Mouse (Mus musculus) liver, embryonic 15.5 days (tissue): Measurements from ENCODE around the gene Pax3. TPM values are rescaled to one million over a fixed set of nuclear protein-coding genes. Genes with fewer than 3 reads are reported as not detected.
A peak's percentile ranks its signal among the peaks of the same experiment; 100 is the strongest.

Experiments
- ATAC-seq: fragments of 200-750 bp; cut with Nextera tagmentation; 2 replicates; pipeline ENCODE4 v1.8.0; 2017; ENCODE audit warnings: moderate number of reproducible peaks, mild to moderate bottlenecking, moderate library complexity; ENCODE audit not compliant: insufficient read depth
- H3K27ac ChIP-seq: fragments of 300-500 bp; sonication (generic); replicated peaks from 2 replicates; pipeline ENCODE4 v1.5.1; 2015; ENCODE audit warnings: mild to moderate bottlenecking, inconsistent platforms
- H3K27me3 ChIP-seq: fragments of 300-500 bp; sonication (generic); 2 replicates; pipeline ENCODE4 v1.6.1; 2015; ENCODE audit warnings: mild to moderate bottlenecking, inconsistent platforms
- H3K36me3 ChIP-seq: fragments of 300-500 bp; sonication (generic); replicated peaks from 2 replicates; pipeline ENCODE4 v1.6.1; 2015; ENCODE audit warnings: moderate library complexity, mild to moderate bottlenecking, inconsistent platforms
- H3K4me1 ChIP-seq: fragments of 300-500 bp; sonication (generic); replicated peaks from 2 replicates; pipeline ENCODE4 v1.6.1; 2015; ENCODE audit warnings: inconsistent platforms
- H3K4me2 ChIP-seq: fragments of 300-500 bp; sonication (generic); 2 replicates; pipeline ENCODE4 v1.6.1; 2015; ENCODE audit warnings: moderate library complexity, mild to moderate bottlenecking, inconsistent platforms
- H3K4me3 ChIP-seq: fragments of 300-500 bp; sonication (generic); replicated peaks from 2 replicates; pipeline ENCODE4 v1.5.1; 2015; ENCODE audit warnings: mild to moderate bottlenecking, inconsistent platforms
- H3K9ac ChIP-seq: fragments of 300-500 bp; sonication (generic); 2 replicates; pipeline ENCODE4 v1.6.1; 2015; ENCODE audit warnings: moderate library complexity, mild to moderate bottlenecking, inconsistent platforms
- H3K9me3 ChIP-seq: fragments of 300-500 bp; sonication (generic); replicated peaks from 2 replicates; pipeline ENCODE4 v1.6.1; 2016; ENCODE audit warnings: inconsistent platforms
- WGBS: fragments of 180-500 bp; shearing (Covaris S2); methylation state at CpG from one replicate; pipeline ENCODE4 v1.1.7; 2015; ENCODE audit warnings: mixed read lengths; ENCODE audit not compliant: insufficient replicate concordance; 5-methylcytosine and 5-hydroxymethylcytosine counted together
- polyA plus RNA-seq: library from polyadenylated mRNA; unstranded; fragments of >200 nt; fragmentation: Nextera tagmentation; extraction: Ambion mirVana; gene quantifications from 2 replicates; pipeline ENCODE4 v1.2.1, GENCODE M21; 2015

The Pax3 gene
- polyA plus RNA-seq, 1 experiment from 2014 or later = 0.02 TPM

DNA sequence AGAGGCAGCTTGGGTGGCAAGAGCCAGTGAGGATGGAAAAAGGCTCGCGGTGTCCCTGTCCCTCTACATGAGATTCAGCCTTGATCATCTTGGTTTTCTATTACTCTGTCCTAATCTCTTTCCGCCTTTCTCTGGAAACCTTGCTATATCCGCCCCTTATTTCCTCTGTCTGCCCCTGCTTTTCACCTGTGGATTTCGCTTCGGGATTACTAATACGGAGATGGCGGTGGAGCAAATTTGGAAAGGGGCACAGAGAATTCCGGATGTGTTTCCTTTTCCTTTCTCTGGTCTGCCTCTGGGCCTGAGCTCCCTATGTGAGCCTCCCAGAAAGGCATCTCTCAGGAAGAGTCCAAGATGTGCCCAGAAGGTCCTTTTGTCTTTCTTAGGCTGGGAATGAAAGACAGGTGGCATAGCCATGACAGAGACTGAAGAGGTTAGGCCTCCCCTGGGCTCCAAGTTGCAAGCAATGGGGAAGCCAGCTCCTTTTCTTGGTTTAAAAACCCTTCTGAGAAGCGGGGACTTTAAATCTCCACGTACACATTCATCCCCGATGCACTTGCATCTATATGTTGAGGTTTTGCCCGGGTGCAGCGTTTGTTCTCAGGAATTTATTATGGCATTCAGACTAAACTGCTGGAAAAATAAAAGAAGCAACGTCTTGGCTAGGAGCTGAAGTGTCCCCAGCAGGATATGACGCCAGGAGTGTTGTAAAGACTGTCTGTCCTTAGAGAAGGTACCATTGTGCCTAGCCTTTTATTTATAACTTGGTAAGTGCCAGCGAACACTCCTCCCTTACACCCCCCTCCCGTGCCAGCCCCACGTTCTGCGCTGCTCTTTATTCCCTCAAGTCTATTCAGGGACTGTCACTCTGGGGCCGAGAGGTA is 659 bp upstream of the Pax3 start:
- peaks cover 99% of the 10 kb centered on the region for H3K27me3 ChIP-seq
- H3K4me3 ChIP-seq = peak overlapping the region; percentile 18; the same call in 1 of the 2 replicates

GRCm38 (mm10) chr1:78195771-78196712 is 892 bp downstream of the Pax3 start:
- Histone ChIP-seq H3K4me3 (peak overlapping the region; percentile 18), H3K9me3 (no peaks in the 10 kb centered on the region), H3K36me3 (no peaks in the 10 kb centered on the region), H3K27me3 (peaks cover 100% of the 10 kb centered on the region), H3K4me2 (peak overlapping the region; percentile 43), H3K9ac (no peak overlapping the region), H3K27ac (no peak overlapping the region), H3K4me1 (peaks cover 10% of the 10 kb centered on the region)
- no peak for ATAC-seq
- 2% methylated on average over 42 of the region's 42 CpGs for WGBS

More for the DNA sequence above, 659 bp upstream of the Pax3 start:
- no peak for ATAC-seq
- Histone ChIP-seq H3K4me1 (peaks cover 10% of the 10 kb centered on the region), H3K4me2 (0 out of 2 replicates have a peak overlapping the region, but pooled peaks have one; percentile 43), H3K36me3 (no peaks in the 10 kb centered on the region), H3K27ac (no peak overlapping the region), H3K9me3 (no peaks in the 10 kb centered on the region), H3K9ac (no peak overlapping the region)
- 2% methylated on average over 21 of the region's 21 CpGs for WGBS

DNA sequence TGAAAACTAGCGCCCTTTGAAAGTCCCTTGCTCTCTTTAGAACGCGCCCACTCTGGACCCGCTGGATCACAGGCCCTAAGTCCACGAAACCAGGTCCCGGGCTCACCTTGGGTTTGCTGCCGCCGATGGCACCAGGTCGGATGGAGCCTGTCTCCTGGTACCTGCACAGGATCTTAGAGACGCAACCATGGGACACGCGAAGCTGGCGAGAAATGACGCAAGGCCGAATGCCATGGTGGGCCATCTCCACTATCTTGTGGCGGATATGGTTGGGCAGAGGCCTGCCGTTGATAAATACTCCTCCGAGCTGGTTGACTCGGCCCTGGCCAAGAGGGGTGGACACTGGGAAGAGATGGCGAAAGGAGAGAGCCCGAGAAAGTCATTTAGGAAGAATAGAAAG is 1.8 kb downstream of the Pax3 start:
- no peak for ATAC-seq
- Histone ChIP-seq H3K9ac (no peak overlapping the region), H3K9me3 (no peaks in the 10 kb centered on the region), H3K4me3 (no peak overlapping the region), H3K36me3 (no peaks in the 10 kb centered on the region), H3K4me2 (no peak overlapping the region), H3K27ac (no peak overlapping the region), H3K27me3 (peaks cover 100% of the 10 kb centered on the region), H3K4me1 (peaks cover 10% of the 10 kb centered on the region)
- 2% methylated on average over 21 of the region's 21 CpGs for WGBS

DNA sequence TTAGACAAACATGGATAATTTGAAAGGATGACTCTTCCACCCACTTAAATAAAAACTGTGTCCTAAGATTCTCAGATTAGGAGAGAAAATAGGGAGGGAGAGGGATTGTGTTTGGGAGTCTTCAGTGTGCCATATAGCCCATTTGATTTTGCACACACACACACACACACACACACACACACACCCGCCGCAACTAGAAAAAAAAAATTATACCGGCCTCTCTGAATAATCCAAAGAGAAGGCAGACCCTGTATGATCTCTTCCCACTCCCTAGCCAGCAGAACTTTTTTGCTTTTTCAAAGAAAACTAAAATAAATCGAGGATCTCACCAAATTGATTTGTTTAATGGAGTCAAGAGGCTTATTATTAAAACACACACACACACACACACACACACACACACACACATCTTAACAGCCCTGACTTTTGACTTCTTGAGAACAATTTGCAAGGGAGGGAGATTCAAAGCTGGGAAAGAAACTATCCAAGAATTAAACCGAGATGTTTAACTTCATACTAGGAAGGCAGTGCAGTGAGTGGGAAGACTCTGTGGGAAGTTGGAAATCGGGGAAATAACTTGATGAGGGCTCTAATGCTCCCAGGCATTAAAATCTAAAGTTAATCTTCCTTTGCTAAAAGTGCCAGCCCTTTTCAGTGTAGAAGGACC is 2.4 kb downstream of the Pax3 start:
- no peak overlapping the region for H3K9ac ChIP-seq
- no peaks in the 10 kb centered on the region for H3K9me3 ChIP-seq
- no peak for ATAC-seq
- H3K4me3 ChIP-seq = no peak overlapping the region
- H3K36me3 ChIP-seq = no peaks in the 10 kb centered on the region
- peaks cover 10% of the 10 kb centered on the region for H3K4me1 ChIP-seq
- no peak overlapping the region for H3K27ac ChIP-seq
- H3K4me2 ChIP-seq = no peak overlapping the region
- H3K27me3 ChIP-seq = peaks cover 100% of the 10 kb centered on the region
- WGBS = 6% methylated on average over 6 of the region's 6 CpGs

DNA sequence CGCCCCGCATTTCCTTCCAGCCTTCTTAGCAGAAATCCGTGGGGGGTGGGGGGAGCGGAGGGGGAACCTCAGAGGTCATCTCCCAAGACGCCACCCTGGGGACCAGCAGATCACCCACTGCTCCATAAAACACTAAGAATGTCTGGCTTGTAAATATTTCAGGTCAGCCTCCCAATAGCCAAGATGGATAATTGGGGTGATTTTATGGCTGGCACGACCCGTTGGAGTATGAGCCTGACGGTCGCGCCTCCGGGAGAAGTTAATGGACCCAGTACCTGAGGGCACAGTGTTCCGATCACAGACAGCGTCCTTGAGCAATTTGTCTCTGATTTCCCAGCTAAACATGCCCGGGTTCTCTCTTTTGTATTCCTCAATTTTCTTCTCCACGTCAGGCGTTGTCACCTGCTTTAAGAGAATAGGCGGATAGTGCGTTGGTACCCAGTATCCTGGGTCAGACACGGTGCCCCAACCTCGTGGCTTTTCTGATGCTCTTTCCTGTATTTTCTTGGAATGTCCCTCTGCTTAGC is 3.4 kb downstream of the Pax3 start:
- no peak overlapping the region for H3K4me3 ChIP-seq
- 1% methylated on average over 20 of the region's 20 CpGs for WGBS
- H3K36me3 ChIP-seq = no peaks in the 10 kb centered on the region
- peaks cover 100% of the 10 kb centered on the region for H3K27me3 ChIP-seq
- H3K4me1 ChIP-seq = peaks cover 10% of the 10 kb centered on the region
- H3K9ac ChIP-seq = no peak overlapping the region
- no peaks in the 10 kb centered on the region for H3K9me3 ChIP-seq
- H3K4me2 ChIP-seq = no peak overlapping the region
- H3K27ac ChIP-seq = no peak overlapping the region
- no peak for ATAC-seq

- WGBS = 1% methylated on average over 20 of the region's 20 CpGs
- H3K27me3 ChIP-seq = peaks cover 100% of the 10 kb centered on the region
Observed at GRCm38 (mm10) chr1:78192746-78193464, 4.0 kb downstream of the Pax3 start.

GRCm38 (mm10) chr1:78192217-78192735 is 4.7 kb downstream of the Pax3 start:
- no peak for ATAC-seq
- Histone ChIP-seq H3K4me3 (no peak overlapping the region), H3K9ac (no peak overlapping the region), H3K9me3 (no peaks in the 10 kb centered on the region), H3K4me2 (no peak overlapping the region), H3K4me1 (peaks cover 10% of the 10 kb centered on the region), H3K27me3 (peaks cover 100% of the 10 kb centered on the region), H3K27ac (no peak overlapping the region), H3K36me3 (no peaks in the 10 kb centered on the region)
- 2% methylated on average over 18 of the region's 19 CpGs for WGBS

More at GRCm38 (mm10) chr1:78192746-78193464, 4.0 kb downstream of the Pax3 start:
- Histone ChIP-seq H3K4me1 (peaks cover 10% of the 10 kb centered on the region), H3K4me3 (no peak overlapping the region), H3K9ac (no peak overlapping the region), H3K27ac (no peak overlapping the region), H3K36me3 (no peaks in the 10 kb centered on the region), H3K9me3 (no peaks in the 10 kb centered on the region), H3K4me2 (no peak overlapping the region)
- ATAC-seq = no peak

DNA sequence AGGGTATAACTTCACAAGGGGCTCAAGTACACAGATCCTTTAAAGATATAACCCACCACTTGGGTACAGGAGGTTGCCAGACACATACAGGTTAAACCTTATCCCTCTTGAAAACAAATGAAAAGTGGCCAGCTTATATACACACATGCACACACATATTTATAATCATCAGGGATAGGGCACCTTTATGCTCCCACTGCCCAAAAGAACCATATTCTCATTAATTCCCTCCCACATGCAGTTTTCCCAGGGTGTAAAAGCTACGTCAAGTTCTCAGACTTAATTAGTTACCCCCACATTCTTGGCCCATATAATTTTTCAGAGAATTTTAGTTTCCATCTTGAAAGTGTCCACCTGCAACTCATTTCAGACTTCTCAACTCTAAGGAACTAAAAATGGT is 5.2 kb downstream of the Pax3 start:
- no peak for ATAC-seq
- WGBS = 22% methylated on average over 1 of the region's 1 CpGs
- no peaks in the 10 kb centered on the region for H3K9me3 ChIP-seq
- H3K27me3 ChIP-seq = peaks cover 100% of the 10 kb centered on the region
- H3K4me2 ChIP-seq = no peak overlapping the region
- H3K36me3 ChIP-seq = no peaks in the 10 kb centered on the region
- H3K4me3 ChIP-seq = no peak overlapping the region
- peaks cover 7% of the 10 kb centered on the region for H3K4me1 ChIP-seq
- H3K27ac ChIP-seq = no peak overlapping the region
- no peak overlapping the region for H3K9ac ChIP-seq

DNA sequence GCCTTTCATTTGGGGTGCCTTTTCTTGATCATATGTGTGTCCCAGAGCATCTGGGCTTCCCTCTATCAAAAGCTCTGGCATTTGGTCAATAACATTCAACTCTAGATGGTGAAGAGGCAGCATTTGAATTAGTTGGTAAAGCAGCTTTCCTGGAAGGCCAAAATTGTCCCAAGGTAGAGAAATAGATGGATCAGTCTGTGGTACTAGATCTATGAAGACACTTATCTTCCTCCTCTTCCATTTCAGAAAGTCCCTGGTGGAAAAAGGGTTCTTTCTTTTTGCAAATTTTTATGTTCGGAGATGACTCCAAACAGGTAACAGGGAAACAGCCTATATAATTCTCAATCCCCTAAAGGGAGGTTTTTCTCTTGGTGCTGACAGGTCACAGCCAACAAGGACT is 5.6 kb downstream of the Pax3 start:
- Histone ChIP-seq H3K36me3 (no peaks in the 10 kb centered on the region), H3K4me1 (peaks cover 2% of the 10 kb centered on the region), H3K9ac (no peak overlapping the region), H3K4me2 (no peak overlapping the region), H3K27ac (no peak overlapping the region), H3K9me3 (no peaks in the 10 kb centered on the region), H3K4me3 (no peak overlapping the region), H3K27me3 (peaks cover 98% of the 10 kb centered on the region)
- ATAC-seq = no peak
- WGBS = 36% methylated on average over 1 of the region's 1 CpGs
